Mouse (Mus musculus): ENCODE data around the gene Rras. TPM values are rescaled to one million over a fixed set of nuclear protein-coding genes. Genes with fewer than 3 reads are reported as not detected.

Rras gene
- polyA plus RNA-seq, 2 experiments, result 15.4 to 16.3 TPM

DNA sequence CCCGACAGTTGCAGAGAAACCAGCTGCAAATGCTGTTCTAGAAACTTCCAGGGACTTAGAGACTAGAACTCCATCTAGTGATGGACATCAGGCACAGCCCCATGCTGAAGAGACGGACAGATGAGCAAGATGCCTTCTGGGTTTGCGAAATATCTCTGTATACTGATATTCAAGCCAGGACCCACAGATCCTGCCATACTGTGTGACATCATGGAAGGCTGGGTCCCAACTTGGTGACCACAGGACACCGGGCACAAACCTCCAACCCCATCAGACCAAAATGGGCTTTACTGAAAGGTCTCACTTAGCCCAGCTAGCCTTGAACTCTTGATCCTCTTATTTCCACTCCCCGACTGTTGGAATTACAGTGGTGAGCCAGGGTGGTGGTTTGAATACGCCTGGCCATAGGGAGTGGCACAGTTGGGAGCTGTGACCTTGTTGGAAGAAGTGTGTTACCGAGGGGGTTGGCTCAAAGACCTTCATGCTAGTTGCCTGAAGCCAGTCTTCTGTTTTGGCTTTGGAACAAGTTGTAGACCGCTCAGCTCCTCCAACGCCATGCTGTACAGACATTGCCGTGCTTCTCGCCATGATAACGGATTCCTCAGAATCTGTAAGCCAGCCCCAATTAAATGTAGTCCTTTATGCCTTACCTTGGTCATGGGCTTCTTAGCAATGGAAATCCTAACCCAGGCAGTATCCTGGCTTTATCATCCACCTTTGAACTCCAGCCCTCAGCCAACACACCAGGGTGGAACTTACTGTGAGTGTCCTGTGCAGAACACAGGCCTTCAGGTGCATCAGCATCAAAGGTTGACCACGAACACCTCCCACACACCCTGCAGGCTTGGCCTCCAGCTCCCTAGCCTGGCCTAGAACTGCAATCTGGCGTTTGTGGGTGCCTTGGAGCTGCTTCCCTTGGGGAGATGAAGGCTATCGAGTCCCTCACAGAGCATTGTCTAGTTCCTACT, 6.8 kb downstream of the Rras start:
- WGBS (ENCODE audit: insufficient replicate concordance), result 69% methylated on average over 15 of the region's 15 CpGs
- Histone ChIP-seq H3K27me3 (ENCODE audit: control insufficient read depth, insufficient read depth, low read length) (peaks cover under 1% of the 10 kb centered on the region; the same call in 1 of the 2 replicates), H3K9ac (replicated peaks) (no peak overlapping the region), H3K9me3 (ENCODE audit: control insufficient read depth, low read length) (no peaks in the 10 kb centered on the region), H3K27ac (no peak overlapping the region), H3K4me1 (replicated peaks; ENCODE audit: control insufficient read depth in 2 of 2, insufficient read depth in 2 of 2, low read length in 1 of 2) (0 out of 4 replicates have a peak, but pooled peaks cover 0 to 3% of the 10 kb centered on the region in 2 experiments), H3K36me3 (replicated peaks; ENCODE audit: control insufficient read depth, insufficient read depth, low read depth) (peaks cover 8% of the 10 kb centered on the region; the same call in 1 of the 2 replicates), H3K4me2 (ENCODE audit: low read depth) (no peak overlapping the region), H3K4me3 (ENCODE audit: insufficient read depth in 1 of 2, low read depth in 2 of 2, low read length in 2 of 2) (no peak overlapping the region)
- TF ChIP-seq EP300 (IDR thresholded peaks at IDR 0.05; ENCODE audit: low read depth), result no peak
- TF ChIP-seq CTCF (IDR thresholded peaks at IDR 0.05; ENCODE audit: low read depth), result no peak
- ATAC-seq (ENCODE audit: insufficient read depth), result no peak
- DNase-seq (ENCODE audit: low read depth in 3 of 3, low spot score in 3 of 3), result no peak

DNA sequence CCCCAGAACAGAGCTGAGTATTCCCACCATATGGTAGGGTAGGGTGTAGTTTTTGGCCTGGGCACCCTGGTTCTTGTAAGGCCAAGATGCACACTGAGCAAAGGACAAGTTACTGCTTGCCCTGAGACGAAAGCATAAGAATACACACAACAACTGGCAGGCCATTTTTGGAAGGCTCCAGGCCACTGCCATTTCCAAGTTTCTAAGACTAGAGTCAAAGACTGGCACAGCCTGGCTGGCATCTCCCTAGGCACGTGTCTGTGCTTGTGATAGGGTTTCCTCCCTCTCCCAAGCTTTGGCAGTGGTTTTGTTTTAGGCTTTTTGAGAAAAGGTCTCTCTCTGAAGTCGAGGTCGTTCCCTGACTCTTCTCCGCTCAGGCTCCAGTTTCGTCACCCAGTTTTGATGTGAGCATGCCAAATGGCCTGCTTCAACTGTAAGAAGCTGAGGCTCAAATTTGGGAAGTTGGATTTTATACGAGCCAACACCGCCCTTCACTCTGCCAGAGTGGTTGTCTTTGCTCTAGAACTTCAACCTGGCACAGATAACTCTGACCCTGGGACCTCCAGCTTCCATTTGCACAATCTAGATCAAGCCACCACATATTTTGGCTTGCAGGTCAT, 8.0 kb downstream of the Rras start:
- Histone ChIP-seq H3K4me3 (ENCODE audit: insufficient read depth in 1 of 2, low read depth in 2 of 2, low read length in 2 of 2) (no peak overlapping the region), H3K4me1 (replicated peaks; ENCODE audit: control insufficient read depth in 2 of 2, insufficient read depth in 2 of 2, low read length in 1 of 2) (0 out of 4 replicates have a peak, but pooled peaks cover 0 to 3% of the 10 kb centered on the region in 2 experiments), H3K36me3 (replicated peaks; ENCODE audit: control insufficient read depth, insufficient read depth, low read depth) (peaks cover 11% of the 10 kb centered on the region), H3K27me3 (ENCODE audit: control insufficient read depth, insufficient read depth, low read length) (no peaks in the 10 kb centered on the region; the same call in 1 of the 2 replicates), H3K27ac (no peak overlapping the region), H3K9me3 (ENCODE audit: control insufficient read depth, low read length) (no peaks in the 10 kb centered on the region), H3K9ac (replicated peaks) (no peak overlapping the region), H3K4me2 (ENCODE audit: low read depth) (no peak overlapping the region)
- DNase-seq (ENCODE audit: low read depth in 3 of 3, low spot score in 3 of 3) (no peak), ATAC-seq (ENCODE audit: insufficient read depth) (no peak)
- no peak for TF ChIP-seq EP300 (IDR thresholded peaks at IDR 0.05; ENCODE audit: low read depth)
- TF ChIP-seq CTCF (IDR thresholded peaks at IDR 0.05; ENCODE audit: low read depth), result no peak
- WGBS (ENCODE audit: insufficient replicate concordance), result 54% methylated on average over 8 of the region's 8 CpGs

DNA sequence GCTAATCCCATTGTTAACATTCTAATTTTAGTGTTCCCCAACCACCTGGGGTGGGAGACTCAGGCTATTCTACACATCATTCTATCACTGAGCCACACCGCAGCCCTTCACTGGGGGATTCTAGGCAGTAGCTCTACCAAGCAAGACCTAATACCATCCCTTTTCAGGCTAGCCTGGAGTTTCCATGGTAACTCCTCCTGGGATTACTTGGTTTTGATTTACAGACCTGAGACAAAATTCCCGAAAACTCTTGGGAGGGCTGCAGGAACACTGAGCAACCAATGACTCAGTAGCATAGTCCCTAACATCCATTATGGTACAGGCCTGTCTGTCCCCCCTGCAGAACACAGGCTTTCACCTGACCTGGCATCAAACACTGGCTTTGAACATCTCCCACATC, 8.5 kb downstream of the Rras start:
- DNase-seq (ENCODE audit: low read depth in 3 of 3, low spot score in 3 of 3) (no peak), ATAC-seq (ENCODE audit: insufficient read depth) (no peak)
- WGBS (ENCODE audit: insufficient replicate concordance), result 65% methylated on average over 2 of the region's 2 CpGs
- H3K4me2 ChIP-seq (ENCODE audit: low read depth), result no peak overlapping the region
- H3K9me3 ChIP-seq (ENCODE audit: control insufficient read depth, low read length), result no peaks in the 10 kb centered on the region
- H3K36me3 ChIP-seq (replicated peaks; ENCODE audit: control insufficient read depth, insufficient read depth, low read depth), result peaks cover 11% of the 10 kb centered on the region
- TF ChIP-seq EP300 (IDR thresholded peaks at IDR 0.05; ENCODE audit: low read depth) (no peak), CTCF (IDR thresholded peaks at IDR 0.05; ENCODE audit: low read depth) (no peak)
- H3K9ac ChIP-seq (replicated peaks), result no peak overlapping the region
- 0 out of 4 replicates have a peak, but pooled peaks cover 0 to 3% of the 10 kb centered on the region in 2 experiments for H3K4me1 ChIP-seq (replicated peaks; ENCODE audit: control insufficient read depth in 2 of 2, insufficient read depth in 2 of 2, low read length in 1 of 2)
- H3K27me3 ChIP-seq (ENCODE audit: control insufficient read depth, insufficient read depth, low read length), result no peaks in the 10 kb centered on the region; the same call in 1 of the 2 replicates
- H3K4me3 ChIP-seq (ENCODE audit: insufficient read depth in 1 of 2, low read depth in 2 of 2, low read length in 2 of 2), result no peak overlapping the region
- H3K27ac ChIP-seq, result no peak overlapping the region

DNA sequence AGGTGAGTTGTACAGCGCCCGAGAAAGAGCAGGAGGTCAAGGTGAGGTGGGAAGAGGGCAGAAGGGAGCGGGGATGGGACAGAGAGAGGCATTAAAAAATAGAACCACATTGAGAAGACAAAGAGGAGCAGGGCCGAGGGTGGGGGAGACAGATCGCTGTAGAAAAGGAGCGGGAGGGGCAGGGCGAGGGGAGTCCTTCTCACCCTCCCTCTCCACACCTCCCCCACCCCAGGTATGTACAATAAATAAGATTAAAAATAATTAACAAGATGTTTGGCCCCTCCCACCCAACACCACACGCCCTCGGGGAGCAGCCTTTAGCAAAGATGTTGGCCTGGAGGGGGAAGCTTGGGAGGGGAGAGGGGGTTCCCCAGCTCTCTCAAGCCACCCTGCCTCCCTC, 10.0 kb downstream of the Rras start:
- no peak for TF ChIP-seq CTCF (IDR thresholded peaks at IDR 0.05; ENCODE audit: low read depth)
- TF ChIP-seq EP300 (IDR thresholded peaks at IDR 0.05; ENCODE audit: low read depth), result no peak
- no peak overlapping the region for H3K9ac ChIP-seq (replicated peaks)
- 77% methylated on average over 9 of the region's 9 CpGs for WGBS (ENCODE audit: insufficient replicate concordance)
- ATAC-seq (ENCODE audit: insufficient read depth), result no peak
- no peak overlapping the region for H3K27ac ChIP-seq
- H3K4me2 ChIP-seq (ENCODE audit: low read depth), result no peak overlapping the region
- no peaks in the 10 kb centered on the region for H3K27me3 ChIP-seq (ENCODE audit: control insufficient read depth, insufficient read depth, low read length)
- no peak overlapping the region for H3K4me3 ChIP-seq (ENCODE audit: insufficient read depth in 1 of 2, low read depth in 2 of 2, low read length in 2 of 2)
- 0 out of 4 replicates have a peak, but pooled peaks cover 0 to 3% of the 10 kb centered on the region in 2 experiments for H3K4me1 ChIP-seq (replicated peaks; ENCODE audit: control insufficient read depth in 2 of 2, insufficient read depth in 2 of 2, low read length in 1 of 2)
- DNase-seq (ENCODE audit: low read depth in 3 of 3, low spot score in 3 of 3), result no peak
- no peaks in the 10 kb centered on the region for H3K9me3 ChIP-seq (ENCODE audit: control insufficient read depth, low read length)
- H3K36me3 ChIP-seq (replicated peaks; ENCODE audit: control insufficient read depth, insufficient read depth, low read depth), result peaks cover 11% of the 10 kb centered on the region

DNA sequence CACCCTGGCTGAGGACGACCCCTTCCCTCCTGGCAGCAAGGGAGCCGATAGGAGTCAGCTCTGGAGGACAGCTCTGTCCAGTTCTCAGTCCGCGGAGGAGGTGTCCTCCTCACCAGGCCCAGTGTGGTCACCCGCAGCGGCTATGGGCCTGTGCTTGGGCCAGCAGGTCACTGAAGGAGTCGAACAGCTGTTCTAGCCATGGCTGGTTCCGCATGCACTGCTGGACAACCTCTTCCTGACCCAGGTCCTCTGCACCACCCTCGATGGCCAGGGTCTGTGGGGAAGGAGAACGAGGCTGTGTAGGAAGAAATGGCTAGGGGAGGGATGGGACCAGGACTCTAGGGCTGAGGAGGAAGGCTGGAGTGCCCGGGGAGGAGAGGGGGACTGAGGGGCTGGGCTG, 10.6 kb downstream of the Rras start:
- H3K36me3 ChIP-seq (replicated peaks; ENCODE audit: control insufficient read depth, insufficient read depth, low read depth), result peaks cover 11% of the 10 kb centered on the region
- DNase-seq (ENCODE audit: low read depth in 3 of 3, low spot score in 3 of 3), result no peak
- 78% methylated on average over 11 of the region's 11 CpGs for WGBS (ENCODE audit: insufficient replicate concordance)

More for the DNA sequence above, 10.6 kb downstream of the Rras start:
- H3K9me3 ChIP-seq (ENCODE audit: control insufficient read depth, low read length), result no peaks in the 10 kb centered on the region
- no peaks in the 10 kb centered on the region for H3K27me3 ChIP-seq (ENCODE audit: control insufficient read depth, insufficient read depth, low read length)
- no peak for TF ChIP-seq CTCF (IDR thresholded peaks at IDR 0.05; ENCODE audit: low read depth)
- TF ChIP-seq EP300 (IDR thresholded peaks at IDR 0.05; ENCODE audit: low read depth), result no peak
- H3K27ac ChIP-seq, result no peak overlapping the region
- H3K4me1 ChIP-seq (replicated peaks; ENCODE audit: control insufficient read depth in 2 of 2, insufficient read depth in 2 of 2, low read length in 1 of 2), result 0 out of 4 replicates have a peak, but pooled peaks cover 0 to 3% of the 10 kb centered on the region in 2 experiments
- no peak overlapping the region for H3K4me3 ChIP-seq (ENCODE audit: insufficient read depth in 1 of 2, low read depth in 2 of 2, low read length in 2 of 2)
- no peak overlapping the region for H3K4me2 ChIP-seq (ENCODE audit: low read depth)
- ATAC-seq (ENCODE audit: insufficient read depth), result no peak
- H3K9ac ChIP-seq (replicated peaks), result no peak overlapping the region

All from liver, embryonic 14.5 days (tissue).